Mouse (Mus musculus) small intestine, adult 2 months (tissue): Measurements from ENCODE around the gene Taco1.

Experiments used
- CTCF ChIP-seq: fragments of 200-500 bp; IDR thresholded peaks from 2 replicates; pipeline ENCODE4 v1.5.1; 2012; ENCODE audit warnings: low read depth, mild to moderate bottlenecking, control low read depth, inconsistent platforms, low read length, moderate library complexity, mixed read lengths; ENCODE audit not compliant: insufficient replicate concordance, insufficient read length; ENCODE audit errors: extremely low read depth
- POLR2A ChIP-seq: fragments of 200-500 bp; IDR thresholded peaks from 2 replicates; pipeline ENCODE4 v1.6.1; 2012; ENCODE audit warnings: low read depth, mild to moderate bottlenecking, control low read depth, inconsistent platforms, low read length, moderate library complexity

- TF ChIP-seq CTCF, result no peak
- no peak for TF ChIP-seq POLR2A
Measured at GRCm38 (mm10) chr11:106027607-106028006, 38.3 kb upstream of the Taco1 start.
